Mouse (Mus musculus): ENCODE results near the gene Irf8. TPM values are rescaled to one million over a fixed set of nuclear protein-coding genes. Genes with fewer than 3 reads are reported as not detected.

The Irf8 gene
- total RNA-seq, 2 experiments from 2014 or later, result 4.1 to 4.2 TPM

DNA sequence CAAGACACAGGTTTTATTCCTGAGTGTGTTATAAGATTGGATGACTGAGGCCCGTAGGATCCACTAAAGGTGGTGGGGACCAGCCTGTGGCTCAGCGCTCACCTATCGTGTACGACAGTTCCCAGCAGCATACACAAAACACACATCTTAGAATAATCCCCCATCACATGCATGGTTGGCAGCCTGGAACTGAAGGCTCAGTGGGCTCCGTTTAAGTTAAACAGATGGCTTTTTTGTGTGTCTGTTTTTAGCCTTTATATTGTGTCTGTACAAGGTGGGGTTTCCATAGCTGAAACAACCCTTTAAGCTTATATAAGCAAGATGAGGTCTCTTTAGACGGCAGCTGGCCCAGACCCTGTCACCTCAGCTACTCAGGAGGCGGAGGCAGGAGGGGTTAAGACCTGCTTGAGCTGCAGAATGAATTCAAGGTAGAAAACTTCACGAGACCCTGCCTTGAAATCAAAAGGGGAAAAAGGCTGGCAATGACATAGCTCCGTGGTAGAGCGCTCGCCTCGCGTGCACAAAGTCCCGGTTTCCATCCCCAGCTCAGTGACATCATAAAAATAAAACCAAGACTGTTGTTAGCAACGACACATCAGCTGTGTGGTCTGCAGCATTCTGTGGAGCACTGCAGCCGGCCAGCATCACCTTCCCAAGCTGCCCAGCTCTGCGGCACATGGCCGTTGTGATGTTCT is 10.0 kb downstream of the Irf8 start:
- no peak for DNase-seq (ENCODE audit: extremely low spot score in 1 of 2, low spot score in 1 of 2)

DNA sequence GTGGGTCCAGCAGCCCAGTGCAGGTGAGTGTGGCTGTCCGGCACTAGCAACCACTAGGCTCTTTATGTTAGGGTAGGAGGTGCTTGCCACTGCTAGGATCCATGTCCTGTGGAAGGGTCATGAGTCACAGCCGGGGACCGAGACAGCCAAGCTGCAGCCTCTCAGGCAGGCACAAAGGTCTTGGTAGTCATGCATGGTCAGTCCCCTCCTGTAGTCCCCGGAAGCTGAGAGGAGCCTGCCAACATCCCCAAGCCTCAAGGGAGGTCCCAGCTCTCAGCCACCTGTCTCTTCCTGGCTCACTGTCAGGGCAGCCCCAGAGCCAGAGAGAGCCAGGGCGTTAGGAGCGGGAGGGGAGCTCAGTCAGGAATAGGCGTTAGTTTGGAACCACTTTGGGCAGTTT is 11.1 kb downstream of the Irf8 start:
- no peak for DNase-seq (ENCODE audit: extremely low spot score in 1 of 2, low spot score in 1 of 2)

DNA sequence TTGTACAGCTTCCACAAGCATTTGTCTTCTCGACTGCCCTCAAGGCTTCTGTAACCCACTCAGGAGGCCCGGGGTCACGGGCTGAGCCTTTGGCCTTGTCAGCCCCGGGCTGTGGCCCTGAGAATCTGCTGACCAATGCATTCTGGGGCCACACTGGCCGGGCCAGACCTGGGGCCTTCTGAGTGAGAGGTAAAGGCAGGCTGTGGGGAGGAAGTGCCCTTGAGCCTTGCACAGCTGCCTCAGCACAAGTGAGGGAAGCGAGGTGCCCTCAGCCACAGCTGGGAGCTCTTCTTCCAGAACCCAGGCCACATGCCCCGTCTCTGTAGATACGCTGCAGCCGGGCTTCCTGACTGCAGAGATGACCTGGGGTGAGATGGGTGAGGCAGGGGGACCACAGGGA is 14.5 kb downstream of the Irf8 start:
- no peak for DNase-seq (ENCODE audit: extremely low spot score in 1 of 2, low spot score in 1 of 2)

DNA sequence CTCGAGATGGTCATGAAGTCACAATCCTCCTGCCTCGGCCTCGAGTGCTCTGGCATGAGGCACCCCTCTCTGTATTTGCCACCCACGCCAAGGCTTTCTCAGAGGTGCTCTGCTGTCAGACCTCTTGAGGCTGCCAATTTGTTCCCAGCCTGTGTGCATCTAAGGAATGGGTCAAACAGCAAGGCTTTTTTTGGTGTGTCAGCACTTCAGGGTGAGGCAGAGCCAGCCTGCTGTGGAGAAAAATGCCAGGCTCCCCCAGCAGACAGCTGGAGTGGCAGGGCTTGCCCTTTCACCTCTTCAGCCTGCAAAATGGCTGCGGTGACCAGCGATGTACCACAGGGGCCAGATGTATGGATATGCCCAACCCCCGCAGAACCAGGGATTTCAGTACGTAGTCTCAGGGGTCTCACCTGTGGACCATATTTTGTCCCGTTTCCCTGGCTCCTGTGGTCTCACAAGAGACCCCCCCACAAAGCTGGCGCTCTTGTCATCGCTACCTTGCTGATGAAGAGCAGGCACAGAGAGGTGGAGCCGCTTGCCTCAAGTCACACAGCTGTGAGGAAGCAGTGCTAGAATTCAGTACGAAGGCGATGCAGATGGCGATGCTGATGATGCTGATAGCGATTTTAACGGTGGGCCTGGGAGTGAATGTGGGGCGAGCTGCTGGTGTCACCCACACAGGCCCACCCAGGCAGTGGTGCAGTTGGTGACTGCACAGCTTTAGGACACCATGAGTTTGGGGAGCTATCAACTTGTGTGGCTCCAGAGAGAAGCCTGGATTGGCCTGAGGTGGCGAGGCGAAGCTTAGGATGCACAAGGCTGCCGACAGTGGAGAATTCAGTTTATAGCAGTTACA is 15.3 kb downstream of the Irf8 start:
- DNase-seq (ENCODE audit: extremely low spot score in 1 of 2, low spot score in 1 of 2), result no peak

DNA sequence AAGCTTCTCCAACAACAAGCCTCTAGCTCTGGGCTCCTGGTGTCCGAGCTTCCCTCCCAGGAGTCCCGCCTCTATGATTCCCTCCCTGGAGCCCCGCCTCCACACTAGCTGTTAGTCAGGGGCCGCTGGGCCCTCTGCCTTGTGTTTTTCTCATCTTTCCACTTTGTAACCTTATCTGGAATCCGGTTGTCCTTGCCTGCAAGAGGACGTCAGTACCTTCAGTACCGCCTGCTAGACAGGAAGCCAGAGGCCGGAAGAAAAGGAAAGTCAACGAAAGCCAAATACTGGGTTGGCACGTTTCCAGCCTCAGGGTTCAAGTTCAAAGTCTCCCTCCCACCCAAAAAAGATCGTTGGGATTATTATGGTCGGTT is 15.9 kb downstream of the Irf8 start:
- no peak for DNase-seq (ENCODE audit: extremely low spot score in 1 of 2, low spot score in 1 of 2)

DNA sequence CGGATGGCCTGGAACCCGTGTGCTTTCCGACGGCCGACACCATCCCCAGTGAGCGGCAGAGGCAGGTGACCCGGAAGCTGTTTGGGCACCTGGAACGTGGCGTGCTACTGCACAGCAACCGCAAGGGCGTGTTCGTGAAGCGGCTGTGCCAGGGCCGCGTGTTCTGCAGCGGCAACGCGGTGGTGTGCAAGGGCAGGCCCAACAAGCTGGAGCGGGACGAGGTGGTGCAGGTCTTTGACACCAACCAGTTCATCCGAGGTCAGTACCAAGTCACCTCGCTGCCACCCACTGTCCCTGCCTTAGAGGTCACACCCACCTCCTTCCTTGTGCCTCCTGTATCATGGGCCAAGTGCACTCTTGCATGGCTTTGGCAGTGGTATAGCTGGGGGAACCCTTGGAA is 17.3 kb downstream of the Irf8 start:
- DNase-seq (ENCODE audit: extremely low spot score in 1 of 2, low spot score in 1 of 2), result no peak

DNA sequence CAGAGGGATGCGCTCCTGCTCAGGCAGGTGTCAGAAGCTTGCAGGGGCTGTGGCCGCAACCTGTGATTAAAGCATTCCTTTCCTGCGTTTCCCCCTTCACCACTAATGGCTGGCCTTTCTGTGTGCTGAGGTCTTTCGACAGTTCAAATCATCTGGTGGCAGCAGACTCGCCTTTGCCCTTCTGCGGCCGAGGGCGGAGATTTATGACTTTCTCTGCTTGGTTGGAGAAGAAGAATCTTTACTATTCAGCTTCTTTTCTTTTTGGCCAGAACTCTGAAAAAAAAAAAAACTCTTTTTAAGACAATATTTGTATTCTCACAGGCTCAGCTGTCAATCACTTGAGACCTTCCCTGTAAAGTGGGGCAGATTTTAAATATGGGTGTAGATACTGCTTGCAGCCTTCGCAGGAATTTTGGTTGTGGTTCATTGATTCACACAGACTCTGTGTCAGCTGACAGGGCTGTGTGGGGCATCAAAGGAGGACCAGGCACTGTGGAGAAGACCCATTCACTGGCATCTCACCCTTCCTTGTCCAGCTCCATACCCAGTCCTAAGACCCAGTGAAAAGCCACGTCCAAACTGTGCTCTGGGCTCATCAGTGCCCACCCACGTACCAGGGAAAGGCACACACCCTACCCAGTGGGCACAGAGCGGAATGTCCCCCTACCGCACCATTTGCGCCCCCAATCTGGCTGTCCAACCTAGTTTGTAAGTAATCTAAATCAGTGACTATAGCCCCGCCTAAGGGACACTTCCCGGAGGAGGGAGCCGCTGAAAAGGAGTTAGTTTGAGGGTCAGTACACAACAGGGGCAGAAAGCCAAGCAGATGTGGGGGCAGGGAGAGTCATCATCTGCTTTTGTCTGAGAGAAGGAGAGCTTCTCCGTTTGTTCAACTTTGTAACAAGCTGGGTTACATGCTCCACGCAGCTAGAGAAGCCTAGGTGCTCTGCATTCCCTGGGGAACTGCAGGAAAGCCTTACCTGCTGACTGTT is 19.4 kb downstream of the Irf8 start:
- DNase-seq (ENCODE audit: extremely low spot score in 1 of 2, low spot score in 1 of 2), result no peak

DNA sequence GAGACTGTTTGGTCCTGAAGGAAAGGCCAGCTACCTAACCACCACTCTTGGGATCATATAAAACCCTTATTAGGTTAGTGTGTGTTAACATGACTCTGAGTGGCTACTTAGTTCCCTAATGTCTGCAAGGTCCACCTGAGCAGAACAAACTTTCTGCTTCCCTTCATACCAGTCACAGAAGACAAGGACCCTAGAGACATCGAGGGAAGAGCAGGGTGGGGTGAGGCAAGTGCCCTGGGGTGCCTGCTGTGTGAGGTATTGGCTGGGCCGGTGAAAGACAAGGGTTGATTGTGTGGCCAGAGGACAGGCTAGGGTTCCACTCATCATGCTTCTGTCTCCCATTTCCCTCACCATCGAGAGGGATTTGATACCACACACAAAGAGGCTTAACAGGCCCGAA is 21.8 kb downstream of the Irf8 start:
- no peak for DNase-seq (ENCODE audit: extremely low spot score in 1 of 2, low spot score in 1 of 2)

DNA sequence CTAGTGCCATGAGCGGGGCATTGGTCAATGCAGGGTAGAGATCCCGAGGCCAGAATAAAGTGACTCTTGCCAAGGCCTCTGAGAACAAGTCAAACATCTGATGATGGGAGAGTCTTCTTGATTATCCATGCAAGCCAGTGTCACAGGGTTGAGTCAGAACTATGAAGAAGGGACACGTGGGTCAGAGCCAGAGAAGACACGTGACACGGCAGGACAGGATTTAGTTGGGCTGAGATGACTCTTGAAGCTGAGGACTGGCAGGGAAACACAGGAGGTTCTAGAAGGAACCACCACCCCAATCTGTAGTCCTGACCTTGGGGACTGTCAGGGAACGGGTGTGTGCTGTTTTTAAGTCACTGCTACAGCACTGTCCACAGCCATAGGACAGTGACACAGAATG is 23.7 kb downstream of the Irf8 start:
- DNase-seq (ENCODE audit: extremely low spot score in 1 of 2, low spot score in 1 of 2), result no peak

DNA sequence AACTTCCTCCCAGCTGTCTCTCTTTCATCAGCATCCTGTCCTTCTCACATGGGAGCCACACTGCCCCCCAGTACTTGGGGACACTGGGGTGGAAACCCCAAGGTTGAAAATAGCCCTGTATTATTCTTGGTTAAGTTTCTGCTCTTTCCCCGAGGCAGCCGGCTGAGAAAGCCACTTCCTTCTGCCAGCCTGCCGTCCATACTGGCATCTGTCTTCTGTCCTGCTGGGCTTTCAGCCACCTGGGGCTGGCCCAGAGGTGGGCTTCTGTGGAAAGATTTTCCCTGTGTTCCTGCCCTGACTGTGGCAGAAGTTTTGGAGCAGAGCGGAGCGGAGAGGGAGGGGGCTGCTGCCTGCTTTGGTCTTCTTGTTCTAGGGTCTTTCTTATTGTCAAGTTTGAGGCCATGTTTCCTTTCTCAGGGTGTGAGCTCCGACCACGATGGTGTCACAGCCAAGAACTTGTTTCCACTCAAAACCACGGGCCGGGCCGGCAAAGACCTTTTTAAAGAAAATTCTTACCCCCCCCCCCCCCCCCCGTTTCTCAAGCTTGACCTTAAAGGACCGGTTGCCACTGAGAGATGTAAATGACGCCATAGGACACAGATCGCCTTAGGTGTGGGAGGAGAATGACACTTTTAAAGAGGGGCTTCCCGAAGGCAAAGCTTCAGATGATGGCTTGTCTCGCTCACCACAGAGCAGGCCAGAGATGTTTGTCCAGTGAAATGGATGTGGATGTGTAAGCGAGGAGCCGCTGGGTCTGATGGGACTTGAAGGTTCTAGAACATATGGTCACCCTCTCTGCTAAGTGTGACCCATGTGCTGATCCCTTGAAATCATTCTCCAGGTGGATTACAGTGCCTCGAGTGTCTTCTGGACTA is 24.4 kb downstream of the Irf8 start:
- DNase-seq (ENCODE audit: extremely low spot score in 1 of 2, low spot score in 1 of 2), result no peak

DNA sequence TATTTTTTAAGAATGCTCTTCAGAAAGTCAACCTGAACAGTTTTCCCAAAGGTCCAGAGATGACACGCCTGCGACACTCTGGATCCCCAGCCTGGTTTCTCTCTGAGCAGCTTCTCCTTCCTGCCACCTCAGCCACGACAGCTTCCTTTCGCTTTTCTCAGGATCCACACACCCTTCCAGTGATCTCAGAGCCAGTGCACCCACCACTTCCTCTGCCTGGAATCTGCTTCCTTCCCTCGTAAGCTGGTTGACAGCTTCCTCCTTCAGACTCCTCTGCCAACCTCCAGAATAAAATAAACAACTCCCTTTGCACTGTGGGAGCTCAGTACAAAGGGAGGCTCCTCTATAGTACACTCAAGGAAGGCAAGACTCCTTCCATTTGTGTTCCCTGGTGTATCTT is 27.1 kb downstream of the Irf8 start:
- DNase-seq (ENCODE audit: extremely low spot score in 1 of 2, low spot score in 1 of 2), result no peak

DNA sequence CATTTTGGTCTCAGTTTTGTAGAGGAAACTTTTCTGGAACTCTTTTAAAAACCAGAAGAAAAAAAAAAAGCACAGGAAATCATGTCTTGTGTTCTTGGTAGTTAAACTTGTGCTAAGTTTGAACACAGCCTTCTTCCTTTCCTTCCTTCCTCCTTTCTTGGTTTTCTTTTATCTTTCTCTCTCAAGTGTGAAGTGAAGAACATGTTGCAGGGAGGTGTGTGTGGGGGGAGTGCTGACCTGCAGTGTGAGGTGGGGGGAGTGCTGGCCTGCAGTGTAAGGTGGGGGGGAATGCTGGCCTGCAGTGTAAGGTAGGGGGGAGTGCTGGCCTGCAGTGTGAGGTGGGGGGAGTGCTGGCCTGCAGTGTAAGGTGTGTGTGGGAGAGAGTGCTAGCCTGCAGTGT is 28.5 kb downstream of the Irf8 start:
- no peak for DNase-seq (ENCODE audit: extremely low spot score in 1 of 2, low spot score in 1 of 2)

DNA sequence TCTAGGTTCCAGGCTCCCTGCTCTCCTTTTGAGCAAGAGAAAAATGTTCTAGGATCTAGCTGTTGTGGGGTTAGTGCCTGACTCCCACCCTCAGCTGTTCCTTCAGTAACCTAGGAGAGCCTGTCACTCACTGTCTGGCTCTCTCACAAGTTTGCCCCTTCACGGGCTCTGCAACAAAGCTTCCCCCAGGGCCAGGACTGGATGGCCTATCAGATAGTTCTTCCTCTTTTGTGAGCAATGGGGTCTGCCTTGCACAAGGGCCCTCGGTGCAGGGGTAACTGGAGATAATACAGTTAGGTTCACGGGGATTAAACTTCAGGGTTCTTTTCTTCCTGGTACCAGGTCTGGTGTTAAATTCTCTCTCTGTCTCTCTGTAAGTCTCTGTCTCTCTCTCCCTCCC is 30.5 kb downstream of the Irf8 start:
- no peak for DNase-seq (ENCODE audit: extremely low spot score in 1 of 2, low spot score in 1 of 2)

DNA sequence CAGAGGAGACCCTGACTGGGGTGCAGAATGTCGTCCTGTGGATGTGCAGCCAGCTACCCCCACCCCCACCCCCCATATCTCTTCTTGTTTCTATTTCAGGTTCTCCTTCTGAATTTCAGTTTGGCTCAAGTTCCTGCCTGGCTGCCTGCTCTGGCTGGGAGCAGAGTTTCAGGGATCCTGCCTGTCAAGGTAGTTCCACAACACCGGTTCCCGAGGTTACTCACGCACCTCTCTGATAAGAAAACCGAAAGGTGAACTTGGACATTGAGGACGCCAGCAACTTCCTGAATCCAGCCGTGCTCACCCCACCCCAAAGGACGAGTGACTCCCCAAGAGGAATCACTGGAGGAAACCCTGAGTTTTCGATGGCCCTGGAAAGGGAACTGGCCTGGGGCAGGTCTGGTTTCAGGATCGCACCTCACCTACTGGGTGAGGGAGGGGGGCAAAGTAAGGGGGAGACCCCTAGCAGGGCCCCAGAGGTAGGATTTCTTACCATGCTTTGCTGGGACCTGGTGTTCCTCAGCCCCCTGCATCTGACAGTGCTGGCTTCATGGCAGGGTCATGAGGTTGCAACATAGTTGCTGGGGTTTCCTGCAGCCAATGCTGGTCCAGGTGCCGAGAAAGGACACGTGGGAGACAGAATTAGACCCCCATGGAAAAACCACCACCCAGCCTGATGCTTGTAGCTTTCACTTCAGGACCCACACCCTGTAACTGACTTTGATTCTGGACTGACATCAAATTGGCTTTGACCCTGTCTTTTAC is 32.5 kb downstream of the Irf8 start:
- DNase-seq (ENCODE audit: extremely low spot score in 1 of 2, low spot score in 1 of 2), result no peak

DNA sequence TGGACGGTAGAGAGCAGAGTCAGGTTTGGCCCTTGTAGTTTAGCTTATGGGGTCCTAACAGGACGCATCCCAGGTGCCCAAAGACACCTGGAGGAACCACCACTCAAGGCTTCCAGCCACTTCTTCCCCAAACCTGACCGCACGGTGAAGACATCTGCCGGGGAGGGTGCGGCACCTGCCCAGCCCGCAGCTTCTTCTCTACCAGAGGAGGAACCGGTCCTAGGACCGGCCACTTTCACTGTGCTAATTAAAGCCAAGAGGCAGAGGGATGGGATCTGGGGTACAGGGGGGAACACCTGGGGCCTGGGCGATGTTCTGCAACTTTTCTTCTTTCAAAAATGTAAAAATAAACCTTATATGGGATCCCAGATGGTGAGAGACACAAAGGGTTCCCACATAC is 41.0 kb downstream of the Irf8 start:
- DNase-seq (ENCODE audit: extremely low spot score in 1 of 2, low spot score in 1 of 2), result no peak

DNA sequence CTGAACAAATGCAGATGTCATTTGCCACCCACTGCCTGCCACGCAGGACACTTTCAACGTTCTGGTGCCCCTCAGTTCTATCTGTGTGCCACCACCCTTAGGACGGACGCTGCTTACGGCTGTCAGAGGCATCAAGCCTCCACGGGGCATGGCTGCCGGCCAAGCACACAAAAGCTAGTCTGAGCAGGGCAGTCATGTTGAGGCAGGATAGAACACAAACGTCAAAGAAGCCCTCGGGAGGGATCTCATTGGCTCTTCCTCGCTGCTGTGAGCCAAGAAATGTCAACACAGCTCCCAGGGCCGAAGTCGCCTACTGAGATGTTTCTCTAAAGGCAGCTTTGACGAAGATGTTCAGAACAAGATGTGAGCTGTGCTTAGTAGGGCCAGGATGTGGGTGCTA is 41.6 kb downstream of the Irf8 start:
- DNase-seq (ENCODE audit: extremely low spot score in 1 of 2, low spot score in 1 of 2), result no peak

DNA sequence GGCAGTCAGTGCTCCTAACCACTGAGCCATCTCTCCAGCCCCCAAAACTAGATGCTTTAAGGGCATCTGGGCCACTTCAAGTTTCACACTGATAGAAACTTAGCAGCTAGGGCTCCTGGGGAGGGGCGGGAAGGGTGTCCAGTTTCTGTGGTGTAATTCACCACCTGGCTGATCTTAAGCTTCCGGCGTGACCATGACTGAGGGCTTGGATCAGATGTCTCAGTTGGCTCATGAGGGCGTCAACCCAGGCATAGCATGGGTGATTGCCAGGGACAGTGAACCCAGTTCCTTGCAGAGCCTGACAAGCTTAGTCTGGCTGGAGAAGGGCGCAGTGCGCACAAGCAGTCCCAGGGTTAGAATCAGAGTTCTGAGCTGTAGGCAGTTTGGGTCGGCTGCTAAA is 42.9 kb downstream of the Irf8 start:
- DNase-seq (ENCODE audit: extremely low spot score in 1 of 2, low spot score in 1 of 2), result no peak

DNA sequence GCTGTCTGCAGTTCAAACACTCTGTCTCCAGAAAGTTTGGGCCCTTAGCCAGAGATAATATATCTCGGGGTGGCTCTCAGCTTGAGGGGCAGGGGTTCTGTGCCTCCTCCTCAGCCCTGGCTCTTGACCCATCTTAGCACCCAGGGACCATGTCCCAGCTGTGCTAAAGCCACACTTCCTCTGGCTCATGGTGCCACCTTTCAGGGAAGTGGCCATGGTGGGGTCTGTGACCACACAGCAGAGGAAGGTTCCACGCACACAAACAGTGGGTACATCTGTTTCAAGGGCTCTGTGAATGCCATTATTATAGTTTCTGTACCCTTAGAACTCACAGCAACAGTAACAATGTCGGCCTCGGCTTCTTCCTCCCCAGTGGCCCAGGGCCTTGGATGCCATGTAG is 47.6 kb downstream of the Irf8 start:
- DNase-seq (ENCODE audit: extremely low spot score in 1 of 2, low spot score in 1 of 2), result no peak

DNA sequence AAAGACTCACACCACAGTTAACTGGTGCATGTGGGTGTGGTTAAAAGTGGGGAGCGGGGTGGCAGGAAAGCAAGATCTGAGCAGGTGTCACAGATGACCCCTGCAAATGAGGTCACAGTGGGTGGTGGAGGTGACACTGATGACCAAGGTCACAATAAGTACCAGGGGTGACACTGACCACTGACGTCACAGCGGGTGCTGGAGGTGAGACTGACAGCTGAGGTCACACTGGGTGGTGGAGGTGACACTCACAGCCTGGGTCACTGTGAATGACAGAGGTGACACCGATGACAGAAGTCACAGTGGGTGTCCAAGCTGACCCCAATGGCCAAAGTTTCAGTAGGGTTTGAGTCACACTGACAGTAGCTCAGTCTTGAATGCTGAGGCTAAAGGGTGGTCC is 50.6 kb downstream of the Irf8 start:
- no peak for DNase-seq (ENCODE audit: extremely low spot score in 1 of 2, low spot score in 1 of 2)
